Mouse (Mus musculus): ENCODE measurements around the gene Rela.

DNA sequence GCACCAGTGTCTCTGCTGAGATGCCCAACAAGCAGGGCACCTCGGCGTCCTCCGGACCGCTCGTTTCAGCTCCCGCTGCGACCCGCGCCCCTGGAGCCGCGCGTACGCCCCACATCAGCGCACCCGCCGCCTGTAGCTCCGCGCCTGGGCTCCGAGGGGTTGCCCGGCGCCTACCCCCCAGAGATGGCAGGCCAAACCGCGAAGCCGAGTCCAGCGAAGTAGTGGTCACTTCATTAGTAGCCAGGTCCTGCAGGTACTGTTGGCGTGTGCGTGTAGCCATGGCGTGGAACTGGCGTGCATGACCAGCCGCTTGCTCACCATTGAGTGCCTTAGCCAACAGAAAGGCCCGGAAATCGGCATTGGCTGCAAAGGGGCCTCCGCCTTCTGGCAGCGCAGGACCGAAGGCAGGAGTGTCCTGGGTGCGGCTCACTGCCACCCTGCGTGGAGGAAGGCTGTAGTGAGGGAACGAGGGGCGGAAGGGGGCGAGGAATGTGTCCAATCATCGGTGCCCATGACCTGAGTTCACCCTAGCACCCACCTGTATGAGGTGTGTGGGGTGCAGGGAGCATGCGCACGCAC lies 17.5 kb downstream of the Rela start:
- TF ChIP-seq POLR2A (IDR thresholded peaks at IDR 0.05; ENCODE audit: low read depth, low read length): no peak
- no peak for TF ChIP-seq CTCF (conservative IDR thresholded peaks at IDR 0.05; ENCODE audit: insufficient read depth, insufficient read length, low read depth, low read length)
